Mouse (Mus musculus): ENCODE results near the gene Krtcap2. TPM values are rescaled to one million over a fixed set of nuclear protein-coding genes. Genes with fewer than 3 reads are reported as not detected.

Krtcap2 gene
- polyA plus RNA-seq, 1 experiment from 2014 or later: 309 TPM

GRCm38 (mm10) chr3:89277281-89278021, 31.7 kb downstream of the Krtcap2 start:
- Histone ChIP-seq H3K36me3 (peaks cover 34% of the 10 kb centered on the region), H3K27ac (peak overlapping the region; percentile 95), H3K9ac (peak overlapping the region; percentile 77), H3K27me3 (peaks cover 4% of the 10 kb centered on the region; the same call in 1 of the 2 replicates), H3K4me1 (peaks cover 62% of the 10 kb centered on the region), H3K4me3 (replicated peaks) (peak overlapping the region; percentile 65), H3K4me2 (peak overlapping the region; percentile 96), H3K9me3 (replicated peaks) (no peaks in the 10 kb centered on the region)
- ATAC-seq (replicated peaks; ENCODE audit: low FRiP score): peak; percentile 3; the same call in 1 of the 2 replicates
- 23% methylated on average over 14 of the region's 14 CpGs for WGBS

DNA sequence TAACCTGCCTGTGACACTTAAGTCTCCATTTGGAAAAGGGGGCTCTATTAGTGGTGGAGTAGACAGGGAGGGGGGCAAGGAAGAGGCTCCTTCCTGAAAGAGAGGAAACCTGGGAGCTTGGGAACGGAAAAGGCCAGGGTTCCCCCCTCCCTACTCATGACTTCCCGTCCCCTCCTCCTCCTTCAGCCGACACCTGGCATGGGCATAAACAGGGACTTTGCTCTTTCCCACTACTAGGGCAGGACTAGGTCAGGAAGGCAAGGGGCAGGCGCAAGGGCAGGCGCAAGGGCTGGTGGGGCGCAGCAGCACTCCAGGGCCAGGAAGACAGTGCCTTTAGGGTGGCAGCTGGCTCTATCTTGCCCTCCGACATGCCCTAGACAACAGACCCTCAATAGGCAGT, 32.3 kb downstream of the Krtcap2 start:
- Histone ChIP-seq H3K4me1 (peaks cover 62% of the 10 kb centered on the region), H3K27me3 (peaks cover 4% of the 10 kb centered on the region; the same call in 1 of the 2 replicates), H3K4me2 (peak overlapping the region; percentile 96), H3K9me3 (replicated peaks) (no peaks in the 10 kb centered on the region), H3K9ac (peak overlapping the region; percentile 77), H3K27ac (peak overlapping the region; percentile 95), H3K4me3 (replicated peaks) (peak overlapping the region; percentile 65), H3K36me3 (peaks cover 29% of the 10 kb centered on the region)
- 27% methylated on average over 7 of the region's 7 CpGs for WGBS
- ATAC-seq (replicated peaks; ENCODE audit: low FRiP score): peak; percentile 10; the same call in 1 of the 2 replicates

DNA sequence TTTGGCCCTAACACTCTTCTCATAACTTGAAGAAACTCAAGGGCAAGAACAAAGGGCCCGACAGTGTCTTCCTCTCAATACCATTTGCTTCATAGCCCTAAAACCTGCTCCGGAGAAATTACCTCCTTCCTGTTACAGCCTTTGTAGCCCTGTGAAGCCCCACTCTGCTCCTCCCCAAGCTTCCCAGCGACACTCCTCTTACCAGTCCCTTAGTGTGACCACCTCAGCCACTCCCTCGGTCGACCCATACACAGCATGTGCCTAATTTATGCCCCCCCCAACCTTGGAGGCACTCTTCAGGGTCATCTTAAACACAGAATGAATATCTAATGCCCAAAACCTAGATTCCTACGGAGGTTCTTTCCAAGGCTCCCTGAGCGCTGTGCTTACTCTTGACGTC, 32.9 kb downstream of the Krtcap2 start:
- peak overlapping the region; percentile 96 for H3K4me2 ChIP-seq
- peak overlapping the region; percentile 77 for H3K9ac ChIP-seq
- H3K27me3 ChIP-seq: peaks cover 4% of the 10 kb centered on the region; the same call in 1 of the 2 replicates
- H3K4me3 ChIP-seq (replicated peaks): peak overlapping the region; percentile 65
- H3K4me1 ChIP-seq: peaks cover 62% of the 10 kb centered on the region
- 10% methylated on average over 8 of the region's 8 CpGs for WGBS
- peak overlapping the region; percentile 95 for H3K27ac ChIP-seq
- no peak for ATAC-seq (replicated peaks; ENCODE audit: low FRiP score)
- peaks cover 24% of the 10 kb centered on the region for H3K36me3 ChIP-seq
- H3K9me3 ChIP-seq (replicated peaks): no peaks in the 10 kb centered on the region

- H3K9ac ChIP-seq: peak overlapping the region; percentile 77
- H3K27ac ChIP-seq: peak overlapping the region; percentile 95
- H3K4me2 ChIP-seq: peak overlapping the region; percentile 96
- no peaks in the 10 kb centered on the region for H3K9me3 ChIP-seq (replicated peaks)
- H3K27me3 ChIP-seq: peaks cover 4% of the 10 kb centered on the region; the same call in 1 of the 2 replicates
- peaks cover 69% of the 10 kb centered on the region for H3K4me1 ChIP-seq
- ATAC-seq (replicated peaks; ENCODE audit: low FRiP score): peak; percentile 81
- H3K4me3 ChIP-seq (replicated peaks): peak overlapping the region; percentile 65
- peaks cover 19% of the 10 kb centered on the region for H3K36me3 ChIP-seq
- 1% methylated on average over 35 of the region's 35 CpGs for WGBS
Measured at GRCm38 (mm10) chr3:89279153-89279890, 33.6 kb downstream of the Krtcap2 start.

DNA sequence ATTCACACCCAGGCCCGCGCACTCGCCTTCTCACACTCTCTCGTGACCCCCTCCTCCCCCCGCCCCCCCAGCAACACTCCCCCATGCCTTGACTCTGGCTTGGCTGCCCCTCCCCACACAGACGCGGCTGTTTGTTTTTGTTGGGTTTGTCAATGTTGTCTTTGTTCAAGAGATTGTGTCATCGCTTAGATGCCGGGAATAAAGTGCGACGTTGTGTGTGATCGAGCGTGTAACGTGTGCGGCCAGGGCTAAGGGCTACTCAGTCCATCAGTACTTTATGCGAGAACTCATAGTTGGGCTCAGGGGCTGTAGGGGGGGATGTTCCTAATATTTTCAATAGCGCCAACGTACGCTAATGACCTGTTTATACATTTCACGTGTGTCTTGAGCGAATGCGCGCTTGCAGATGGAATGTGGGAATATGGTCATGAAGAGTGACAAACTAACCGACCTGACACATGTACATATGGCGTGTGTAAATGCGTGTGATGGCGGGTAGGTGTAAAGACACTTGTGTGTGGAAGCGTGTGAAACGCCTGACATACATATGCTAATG, 34.4 kb downstream of the Krtcap2 start:
- ATAC-seq (replicated peaks; ENCODE audit: low FRiP score): no peak
- Histone ChIP-seq H3K4me3 (replicated peaks) (peak overlapping the region; percentile 65), H3K9me3 (replicated peaks) (no peaks in the 10 kb centered on the region), H3K36me3 (peaks cover 11% of the 10 kb centered on the region), H3K27me3 (peaks cover 4% of the 10 kb centered on the region; the same call in 1 of the 2 replicates), H3K4me1 (peaks cover 71% of the 10 kb centered on the region), H3K9ac (peak overlapping the region; percentile 77), H3K4me2 (peak overlapping the region; percentile 96), H3K27ac (peak overlapping the region; percentile 95)
- WGBS: under 1% methylated on average over 29 of the region's 29 CpGs

DNA sequence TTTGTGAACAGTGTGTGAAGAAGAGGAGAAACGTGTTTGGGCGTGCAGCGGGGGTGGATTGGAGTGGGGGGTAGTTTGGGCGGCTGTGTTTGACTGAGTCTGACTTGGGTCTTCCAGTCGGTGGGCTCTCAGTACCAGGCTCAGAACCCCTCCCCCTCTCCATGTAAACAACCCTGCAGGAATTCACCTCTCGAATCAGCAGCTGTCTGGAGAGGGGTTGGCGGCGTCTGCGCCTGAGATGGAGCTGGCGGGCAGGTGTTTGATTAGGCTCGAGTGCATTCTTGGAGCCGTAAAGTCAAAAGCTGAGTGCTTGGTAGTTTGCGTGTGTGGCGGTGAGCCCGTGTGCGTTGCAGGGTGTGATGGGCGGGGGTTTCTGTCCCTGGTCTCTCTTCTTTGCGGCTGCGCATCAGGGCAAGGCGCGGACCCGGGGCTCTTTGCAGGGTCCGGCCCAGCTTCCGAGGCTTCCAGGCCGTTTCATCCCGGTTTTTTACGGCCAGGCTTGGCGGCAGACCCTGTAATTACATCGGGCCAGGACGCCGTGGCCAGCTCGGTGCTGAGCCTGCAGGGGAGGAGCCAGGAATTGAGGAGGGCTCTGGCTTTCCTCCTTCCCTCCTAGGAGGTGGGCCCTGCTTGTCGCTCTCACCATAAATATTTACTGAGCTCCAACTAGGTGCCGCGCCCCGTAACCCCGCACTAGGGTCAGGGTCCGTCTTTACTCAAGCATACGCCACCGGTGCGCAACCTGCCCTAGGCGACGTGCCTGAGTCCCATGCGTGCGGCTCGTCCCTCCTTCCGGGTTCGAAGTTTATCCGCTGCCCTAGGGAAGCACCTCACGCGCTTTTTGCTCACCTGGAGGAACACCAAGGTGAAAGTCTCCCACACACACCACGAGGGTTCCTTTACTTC, 35.1 kb downstream of the Krtcap2 start, which contains the start of gene Efna1:
Efna1 (minus strand) TSS at position 537 of the 906 bp plus-strand sequence.
- peak; percentile 26; the same call in 1 of the 2 replicates for ATAC-seq (replicated peaks; ENCODE audit: low FRiP score)
- Histone ChIP-seq H3K4me2 (peak within 1 kb of the TSS; percentile 96), H3K27me3 (peaks cover 4% of the 10 kb centered on the region; the same call in 1 of the 2 replicates), H3K4me1 (peaks cover 76% of the 10 kb centered on the region), H3K27ac (peak within 1 kb of the TSS; percentile 95), H3K9me3 (replicated peaks) (no peaks in the 10 kb centered on the region), H3K36me3 (peaks cover 4% of the 10 kb centered on the region; the same call in 1 of the 2 replicates), H3K9ac (peak within 1 kb of the TSS; percentile 77), H3K4me3 (replicated peaks) (peak within 1 kb of the TSS; percentile 65)
- under 1% methylated on average over 52 of the region's 52 CpGs for WGBS

DNA sequence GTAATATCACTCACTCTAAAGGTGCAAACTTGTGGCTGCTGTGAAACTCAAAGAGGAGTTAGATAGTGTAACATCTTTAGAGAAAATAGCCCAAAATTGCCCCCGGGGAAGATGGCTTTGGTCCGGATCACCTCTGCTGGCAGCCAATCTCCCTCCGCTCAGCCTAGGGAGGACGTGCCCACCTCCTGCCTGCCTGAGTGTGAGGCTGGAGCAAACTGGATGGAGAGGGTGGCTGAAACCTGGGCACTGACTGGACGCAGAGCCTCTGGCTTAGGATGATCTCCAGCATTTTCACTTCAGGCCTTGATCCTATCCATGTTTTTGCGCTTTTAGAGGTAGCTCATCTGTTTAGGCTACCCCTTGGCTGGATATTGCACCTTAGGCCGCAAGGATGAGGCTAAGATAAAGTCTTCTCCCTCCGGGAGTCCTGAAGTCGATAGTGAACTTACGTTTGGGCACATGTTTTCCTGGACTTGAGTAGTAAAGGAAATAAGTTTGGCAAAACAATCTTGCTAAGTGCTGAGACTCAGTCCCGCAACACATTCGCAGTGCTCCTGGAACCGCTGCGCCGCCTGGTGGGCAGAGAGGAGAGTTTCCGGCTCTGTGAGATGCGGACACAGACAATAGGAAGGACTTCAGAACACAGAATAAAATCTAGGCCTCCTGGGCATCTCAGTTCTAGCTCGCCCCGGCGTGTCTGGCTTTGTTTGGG, 36.0 kb downstream of the Krtcap2 start:
- no peaks in the 10 kb centered on the region for H3K36me3 ChIP-seq
- peak overlapping the region; percentile 95 for H3K27ac ChIP-seq
- WGBS: 10% methylated on average over 20 of the region's 20 CpGs
- 0 out of 2 replicates have a peak overlapping the region, but pooled peaks have one; percentile 15 for H3K9ac ChIP-seq
- peaks cover 74% of the 10 kb centered on the region for H3K4me1 ChIP-seq
- peak overlapping the region; percentile 65 for H3K4me3 ChIP-seq (replicated peaks)
- no peak for ATAC-seq (replicated peaks; ENCODE audit: low FRiP score)
- H3K9me3 ChIP-seq (replicated peaks): no peaks in the 10 kb centered on the region
- H3K27me3 ChIP-seq: peaks cover 4% of the 10 kb centered on the region; the same call in 1 of the 2 replicates
- H3K4me2 ChIP-seq: peak overlapping the region; percentile 96

- 20% methylated on average over 4 of the region's 4 CpGs for WGBS
- Histone ChIP-seq H3K27ac (peak overlapping the region; percentile 95; the same call in 1 of the 2 replicates), H3K36me3 (no peaks in the 10 kb centered on the region), H3K9me3 (replicated peaks) (no peaks in the 10 kb centered on the region), H3K4me2 (no peak overlapping the region), H3K4me1 (peaks cover 74% of the 10 kb centered on the region), H3K27me3 (peaks cover 4% of the 10 kb centered on the region; the same call in 1 of the 2 replicates), H3K9ac (no peak overlapping the region), H3K4me3 (replicated peaks) (no peak overlapping the region)
- no peak for ATAC-seq (replicated peaks; ENCODE audit: low FRiP score)
Measured at GRCm38 (mm10) chr3:89282291-89282643, 36.5 kb downstream of the Krtcap2 start.

DNA sequence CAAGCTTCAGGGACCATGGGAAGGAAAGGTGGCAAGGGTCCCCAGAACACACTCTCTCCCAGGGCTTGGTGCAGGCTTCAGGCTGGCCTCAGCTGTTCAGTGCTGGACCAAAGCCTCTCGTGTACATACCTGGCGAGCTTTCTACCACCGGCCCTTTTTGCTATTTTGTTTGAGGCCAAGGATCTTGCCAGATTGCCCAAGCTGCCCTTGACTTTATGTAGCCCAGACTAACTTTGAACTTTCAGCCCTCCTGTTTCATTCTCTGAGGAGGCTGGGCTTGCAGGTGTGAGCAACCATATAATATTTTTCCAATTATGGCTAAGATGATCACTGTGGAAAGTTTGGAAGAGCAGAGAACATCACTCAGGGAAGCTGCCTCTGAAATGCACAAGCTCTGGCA, 38.5 kb downstream of the Krtcap2 start:
- Histone ChIP-seq H3K4me1 (peaks cover 71% of the 10 kb centered on the region), H3K9ac (no peak overlapping the region), H3K27me3 (peaks cover 4% of the 10 kb centered on the region; the same call in 1 of the 2 replicates), H3K4me2 (no peak overlapping the region), H3K36me3 (no peaks in the 10 kb centered on the region), H3K9me3 (replicated peaks) (no peaks in the 10 kb centered on the region), H3K27ac (no peak overlapping the region), H3K4me3 (replicated peaks) (no peak overlapping the region)
- WGBS: 68% methylated on average over 3 of the region's 3 CpGs
- no peak for ATAC-seq (replicated peaks; ENCODE audit: low FRiP score)

GRCm38 (mm10) chr3:89285526-89285925, 39.8 kb downstream of the Krtcap2 start:
- Histone ChIP-seq H3K36me3 (no peaks in the 10 kb centered on the region), H3K9me3 (replicated peaks) (no peaks in the 10 kb centered on the region), H3K27ac (no peak overlapping the region), H3K4me2 (no peak overlapping the region), H3K4me1 (peaks cover 60% of the 10 kb centered on the region), H3K27me3 (peaks cover under 1% of the 10 kb centered on the region; the same call in 1 of the 2 replicates), H3K9ac (no peak overlapping the region), H3K4me3 (replicated peaks) (no peak overlapping the region)
- 70% methylated on average over 2 of the region's 2 CpGs for WGBS
- ATAC-seq (replicated peaks; ENCODE audit: low FRiP score): no peak

All from kidney, embryonic 15.5 days (tissue).